Mouse (Mus musculus) hindbrain, postnatal 0 days (tissue): Measurements from ENCODE around the gene Sema4a. TPM values are rescaled to one million over a fixed set of nuclear protein-coding genes. Genes with fewer than 3 reads are reported as not detected.
A peak's percentile ranks its signal among the peaks of the same experiment; 100 is the strongest.

Source experiments
- ATAC-seq: fragments of 200-750 bp; cut with Nextera tagmentation; 2 replicates; pipeline ENCODE4 v1.8.0; 2017; ENCODE audit warnings: mild to moderate bottlenecking, moderate TSS enrichment, moderate library complexity
- DNase-seq: peaks from one replicate; pipeline ENCODE4 v3.0.0-alpha.2; 2015; ENCODE audit warnings: low spot score
- H3K27ac ChIP-seq: fragments of 300-500 bp; sonication (generic); 2 replicates; pipeline ENCODE4 v1.5.1; 2014; ENCODE audit warnings: mild to moderate bottlenecking
- H3K27me3 ChIP-seq: fragments of 300-500 bp; sonication (generic); 2 replicates; pipeline ENCODE4 v1.6.1; 2014; ENCODE audit warnings: low read length, mixed read lengths; ENCODE audit not compliant: insufficient read depth
- H3K36me3 ChIP-seq: fragments of 300-500 bp; sonication (generic); 2 replicates; pipeline ENCODE4 v1.6.1; 2014; ENCODE audit warnings: low read length, mixed read lengths; ENCODE audit not compliant: insufficient read depth
- H3K4me1 ChIP-seq: fragments of 300-500 bp; sonication (generic); 2 replicates; pipeline ENCODE4 v1.6.1; 2014; ENCODE audit warnings: antibody characterized with exemption, low read length, mixed read lengths; ENCODE audit not compliant: insufficient read depth
- H3K4me2 ChIP-seq: fragments of 300-500 bp; sonication (generic); 2 replicates; pipeline ENCODE4 v1.6.1; 2014; ENCODE audit warnings: low read depth, mild to moderate bottlenecking, low read length, moderate library complexity, mixed read lengths
- H3K4me3 ChIP-seq: fragments of 300-500 bp; sonication (generic); 2 replicates; pipeline ENCODE4 v1.5.1; 2014; ENCODE audit warnings: low read length
- H3K9ac ChIP-seq: fragments of 300-500 bp; sonication (generic); replicated peaks from 2 replicates; pipeline ENCODE4 v1.6.1; 2014; ENCODE audit warnings: mild to moderate bottlenecking, low read length, moderate library complexity, mixed read lengths
- H3K9me3 ChIP-seq: fragments of 300-500 bp; sonication (generic); 2 replicates; pipeline ENCODE4 v1.6.1; 2016; ENCODE audit warnings: low read length, mixed read lengths
- CTCF ChIP-seq: IDR thresholded peaks from 2 replicates; pipeline ENCODE4 v1.5.1; 2016; ENCODE audit warnings: antibody characterized with exemption, control low read depth, low read depth
- WGBS: fragments of 180-500 bp; shearing (Covaris S2); extraction: QIAGEN DNeasy Blood & Tissue Kit; methylation state at CpG from one replicate; pipeline ENCODE4 v1.1.7; 2014; 5-methylcytosine and 5-hydroxymethylcytosine counted together
- polyA plus RNA-seq: library from polyadenylated mRNA; unstranded; fragments of >200 nt; fragmentation: Nextera tagmentation; extraction: Ambion mirVana; gene quantifications from 2 replicates; pipeline ENCODE4 v1.2.1, GENCODE M21; 2015
- total RNA-seq: library from RNA; depleted of rRNA; stranded (reverse); fragments of >200 nt; gene quantifications from 2 replicates; pipeline ENCODE4 v1.2.3, GENCODE M21; 2014

The Sema4a gene
- total and polyA plus RNA-seq, 2 experiments from 2014 or later = 26.5 to 45.2 TPM

GRCm38 (mm10) chr3:88470943-88471479 lies 10.0 kb upstream of the Sema4a start:
- Histone ChIP-seq H3K27me3 (no peaks in the 10 kb centered on the region), H3K4me2 (no peak overlapping the region), H3K27ac (no peak overlapping the region), H3K9ac (no peak overlapping the region), H3K36me3 (no peaks in the 10 kb centered on the region), H3K4me1 (no peaks in the 10 kb centered on the region), H3K4me3 (no peak overlapping the region), H3K9me3 (no peaks in the 10 kb centered on the region)
- 65% methylated on average over 10 of the region's 10 CpGs for WGBS
- no peak for DNase-seq
- ATAC-seq = no peak
- no peak for TF ChIP-seq CTCF

DNA sequence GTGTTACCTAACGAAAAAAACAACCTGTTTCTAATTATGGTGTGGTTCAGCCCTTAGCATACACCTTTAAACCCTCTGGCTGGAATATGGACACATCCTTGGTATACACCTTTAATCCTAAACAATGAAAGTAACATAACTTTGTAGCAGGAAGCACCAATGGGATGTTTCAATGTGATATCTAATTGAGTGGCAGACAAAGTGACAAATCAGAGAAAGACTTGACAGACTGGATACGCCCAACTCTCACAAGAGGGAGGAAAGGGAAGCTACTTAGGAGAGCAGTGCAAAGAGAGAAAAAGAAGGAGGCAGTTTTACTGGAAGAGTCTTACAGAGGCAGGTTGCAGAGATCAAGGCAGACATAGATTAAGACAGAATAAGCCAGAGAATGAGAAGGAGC lies 8.5 kb upstream of the Sema4a start:
- no peak for TF ChIP-seq CTCF
- no peak overlapping the region for H3K9ac ChIP-seq
- H3K4me1 ChIP-seq = no peaks in the 10 kb centered on the region
- WGBS = 89% methylated on average over 2 of the region's 2 CpGs
- no peak overlapping the region for H3K4me3 ChIP-seq
- no peaks in the 10 kb centered on the region for H3K27me3 ChIP-seq
- H3K27ac ChIP-seq = no peak overlapping the region
- no peak overlapping the region for H3K4me2 ChIP-seq
- no peaks in the 10 kb centered on the region for H3K36me3 ChIP-seq
- H3K9me3 ChIP-seq = no peaks in the 10 kb centered on the region
- DNase-seq (no peak), ATAC-seq (no peak)

- no peak overlapping the region for H3K9ac ChIP-seq
- 30% methylated on average over 16 of the region's 16 CpGs for WGBS
- H3K27me3 ChIP-seq = no peaks in the 10 kb centered on the region
- no peaks in the 10 kb centered on the region for H3K9me3 ChIP-seq
- DNase-seq (peak; percentile 95), ATAC-seq (peak; percentile 92)
- no peak overlapping the region for H3K27ac ChIP-seq
- TF ChIP-seq CTCF = peak; percentile 93
- H3K4me2 ChIP-seq = no peak overlapping the region
- H3K4me1 ChIP-seq = no peaks in the 10 kb centered on the region
- no peak overlapping the region for H3K4me3 ChIP-seq
- no peaks in the 10 kb centered on the region for H3K36me3 ChIP-seq
These were observed 6.3 kb upstream of the Sema4a start for GRCm38 (mm10) chr3:88467116-88467824.

- DNase-seq = no peak
- Histone ChIP-seq H3K36me3 (no peaks in the 10 kb centered on the region), H3K27me3 (no peaks in the 10 kb centered on the region), H3K9ac (no peak overlapping the region), H3K9me3 (no peaks in the 10 kb centered on the region), H3K4me2 (no peak overlapping the region), H3K27ac (no peak overlapping the region), H3K4me1 (peaks cover 4% of the 10 kb centered on the region; the same call in 1 of the 2 replicates), H3K4me3 (no peak overlapping the region)
- TF ChIP-seq CTCF = no peak
- WGBS = 87% methylated on average over 2 of the region's 2 CpGs
- ATAC-seq = no peak
These were observed 4.1 kb upstream of the Sema4a start for GRCm38 (mm10) chr3:88465127-88465526.

GRCm38 (mm10) chr3:88464425-88464824 lies 3.4 kb upstream of the Sema4a start:
- 51% methylated on average over 3 of the region's 3 CpGs for WGBS
- no peak for TF ChIP-seq CTCF
- Histone ChIP-seq H3K4me1 (peaks cover 4% of the 10 kb centered on the region; the same call in 1 of the 2 replicates), H3K27ac (no peak overlapping the region), H3K4me3 (no peak overlapping the region), H3K4me2 (no peak overlapping the region), H3K9me3 (no peaks in the 10 kb centered on the region), H3K27me3 (no peaks in the 10 kb centered on the region), H3K9ac (no peak overlapping the region), H3K36me3 (no peaks in the 10 kb centered on the region)
- no peak for ATAC-seq
- no peak for DNase-seq

- no peak overlapping the region for H3K4me3 ChIP-seq
- H3K36me3 ChIP-seq = no peaks in the 10 kb centered on the region
- H3K9me3 ChIP-seq = no peaks in the 10 kb centered on the region
- H3K4me2 ChIP-seq = peak overlapping the region; percentile 38; the same call in 1 of the 2 replicates
- H3K27ac ChIP-seq = peak overlapping the region; percentile 66; the same call in 1 of the 2 replicates
- no peaks in the 10 kb centered on the region for H3K27me3 ChIP-seq
- peaks cover 13% of the 10 kb centered on the region for H3K4me1 ChIP-seq
- 76% methylated on average over 5 of the region's 5 CpGs for whole genome bisulfite sequencing
- no peak for TF ChIP-seq CTCF
- no peak for ATAC-seq
- H3K9ac ChIP-seq = no peak overlapping the region
- no peak for DNase-seq
These were observed 953 bp downstream of the Sema4a start for GRCm38 (mm10) chr3:88460029-88460428.

DNA sequence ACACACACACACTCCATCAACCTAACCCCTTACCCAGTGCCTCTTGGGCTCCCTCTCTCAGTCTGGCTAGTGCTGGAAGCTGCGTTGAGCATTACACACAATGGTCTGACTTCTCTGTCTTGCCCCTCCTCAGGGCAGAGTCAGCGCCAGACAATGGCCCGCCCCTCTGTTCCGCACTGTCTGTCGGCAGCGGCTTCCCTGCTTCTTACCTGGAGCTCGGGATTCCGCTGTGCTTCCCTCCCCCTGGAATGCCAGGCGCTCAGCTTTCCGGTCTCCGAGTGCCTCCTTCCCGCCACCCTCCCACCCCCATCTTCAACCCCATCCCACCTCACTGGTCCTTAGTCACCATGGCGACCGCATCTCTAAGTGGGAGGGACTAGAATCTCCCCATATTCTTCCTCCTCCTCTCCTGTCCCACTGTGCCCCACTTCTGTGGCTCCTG lies 2.2 kb downstream of the Sema4a start:
- Histone ChIP-seq H3K27me3 (no peaks in the 10 kb centered on the region), H3K9ac (peak overlapping the region; percentile 58), H3K4me1 (peaks cover 13% of the 10 kb centered on the region), H3K36me3 (no peaks in the 10 kb centered on the region), H3K27ac (peak overlapping the region; percentile 62; the same call in 1 of the 2 replicates), H3K4me2 (peak overlapping the region; percentile 66), H3K9me3 (no peaks in the 10 kb centered on the region), H3K4me3 (peak overlapping the region; percentile 40)
- 1% methylated on average over 14 of the region's 14 CpGs for whole genome bisulfite sequencing
- ATAC-seq (peak; percentile 74), DNase-seq (peak; percentile 66)
- peak; percentile 45 for TF ChIP-seq CTCF
